Mouse (Mus musculus) embryo, embryonic 9.5 days (tissue): Measurements from ENCODE around the gene Xpr1.
"Not testable (repeated sequence)": the region's sequence is repeated elsewhere in the genome, so short reads cannot be mapped to it uniquely, and the experiment has no call there.

ENCODE experiments used
- DNase-seq: peaks from one replicate; pipeline ENCODE4 v3.0.0-alpha.2; 2017; ENCODE audit errors: extremely low spot score

Gene Xpr1

DNA sequence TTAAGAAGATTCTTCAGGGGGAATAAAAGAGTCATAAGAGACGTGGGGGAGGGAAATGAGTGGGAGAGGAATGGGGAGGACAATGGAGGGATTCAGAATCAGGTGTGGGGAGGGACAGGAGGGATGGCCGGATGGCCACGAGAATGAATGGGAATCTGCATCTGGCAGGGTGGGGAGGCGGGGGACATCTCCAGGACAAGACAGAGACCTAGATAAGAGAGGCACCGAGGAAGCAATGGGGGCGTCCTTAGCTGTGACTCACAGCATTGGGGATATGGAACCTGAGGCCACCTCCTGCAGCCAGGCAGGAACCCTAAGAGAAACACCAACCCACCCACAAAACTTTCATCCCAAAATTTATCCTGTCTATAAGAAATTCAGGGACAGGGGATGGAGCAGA, 81.3 kb downstream of the Xpr1 start:
- no peak for DNase-seq

DNA sequence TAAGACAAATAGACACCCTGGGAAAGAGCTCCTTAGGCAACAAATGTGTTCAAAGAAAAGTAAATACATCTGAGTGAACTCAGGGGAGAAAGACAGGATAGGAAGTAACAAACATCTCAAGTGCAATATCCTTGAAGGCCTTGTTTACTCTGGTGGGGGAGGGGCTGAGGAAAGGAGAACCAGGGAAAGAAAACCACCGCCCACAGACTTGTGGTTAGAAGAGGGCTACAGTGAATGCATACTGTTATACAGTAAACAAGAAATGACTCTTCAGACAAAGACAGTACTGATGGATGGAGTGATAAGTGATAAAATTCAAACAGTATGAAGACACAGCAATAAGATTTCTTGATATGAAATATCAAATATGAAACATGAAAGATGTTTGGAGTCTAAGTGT, 95.0 kb downstream of the Xpr1 start:
- no peak for DNase-seq

DNA sequence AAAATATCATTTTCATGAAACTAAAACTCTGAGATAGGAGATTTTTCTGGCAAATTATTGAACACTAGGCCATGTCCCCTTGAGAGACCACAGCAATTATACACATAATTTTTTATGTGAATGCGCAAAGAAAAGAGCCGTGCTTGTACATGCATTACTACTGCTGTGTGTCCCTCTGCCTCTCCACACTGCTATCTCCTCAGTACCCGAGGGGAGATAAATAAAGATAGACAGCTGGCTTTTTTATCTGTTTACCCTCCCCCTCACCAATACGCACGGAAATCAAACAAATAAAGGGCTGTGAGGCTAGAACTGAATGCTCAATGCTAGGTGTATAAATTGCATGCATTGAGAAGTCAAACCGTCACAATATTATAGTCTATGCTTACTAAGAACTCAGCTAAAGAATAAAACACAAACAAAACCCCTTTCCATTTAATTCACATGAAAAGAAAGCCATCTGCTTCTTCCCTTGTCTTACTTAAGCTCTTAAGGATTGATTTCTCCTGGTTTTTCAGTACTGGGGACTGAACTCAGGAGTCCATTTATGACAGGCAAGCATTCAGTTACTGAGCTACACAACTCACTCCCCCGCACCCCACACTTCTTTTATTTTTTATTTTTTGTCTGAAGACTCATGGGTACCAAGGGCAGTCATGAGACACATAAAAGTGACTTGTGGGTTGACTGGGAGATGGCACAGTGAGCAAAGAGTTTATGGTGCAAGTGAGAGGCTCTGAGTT, 97.0 kb downstream of the Xpr1 start:
- no peak for DNase-seq

DNA sequence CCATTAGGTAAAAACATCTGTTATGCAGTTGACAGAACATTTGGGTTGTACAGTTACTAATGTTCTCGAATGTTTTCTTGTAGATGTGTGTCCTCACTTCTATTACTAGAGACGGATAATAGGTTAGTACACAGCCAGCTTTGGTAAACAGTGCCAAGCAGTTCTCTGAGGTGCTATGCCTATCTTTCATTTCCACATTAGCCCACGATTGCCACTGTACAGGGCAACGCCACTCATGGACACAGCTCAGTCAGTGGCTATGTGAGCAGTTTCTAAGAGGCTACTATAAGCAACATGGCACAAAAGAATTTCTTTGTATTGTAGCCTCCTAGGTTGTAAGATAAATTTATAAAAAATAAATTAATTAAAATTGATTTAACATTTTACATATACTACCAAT, 97.7 kb downstream of the Xpr1 start:
- no peak for DNase-seq

DNA sequence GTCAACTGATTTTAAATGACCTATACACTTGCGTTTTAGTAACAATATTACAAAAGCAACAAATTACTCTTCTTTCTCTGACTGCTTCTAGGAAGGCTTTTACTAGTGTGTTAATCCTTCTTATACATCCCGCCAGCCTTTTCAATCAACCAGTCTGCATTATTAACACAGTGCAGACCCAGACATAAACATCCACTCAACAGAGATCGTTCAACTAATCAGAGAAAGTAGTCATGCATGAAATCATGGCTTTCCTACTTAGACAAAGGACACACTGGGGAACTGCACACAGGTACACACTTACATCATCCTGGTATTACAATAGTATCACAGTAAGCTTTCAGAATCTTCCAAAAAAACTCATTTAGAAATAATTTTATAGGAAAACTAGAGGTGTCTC, 105.5 kb downstream of the Xpr1 start:
- DNase-seq, result no peak

DNA sequence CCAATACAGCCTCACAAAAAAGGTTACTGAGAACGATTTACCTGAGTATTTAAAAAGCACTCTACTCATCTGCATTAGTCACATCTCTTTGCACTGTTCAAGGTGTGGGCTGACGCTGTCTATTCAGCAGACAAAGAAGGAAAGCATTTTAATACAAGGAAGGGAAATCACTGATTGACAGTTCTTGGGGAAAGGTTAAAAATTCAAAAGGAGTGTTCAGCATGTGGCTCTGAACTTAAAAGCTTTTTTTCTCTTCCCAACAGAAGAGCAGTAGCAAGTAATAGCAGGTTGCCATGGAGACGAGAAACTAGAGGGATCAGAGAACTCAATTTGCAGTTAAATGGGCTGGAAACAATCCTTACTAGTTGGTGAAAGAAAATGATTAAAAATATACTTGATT, 110.3 kb downstream of the Xpr1 start:
- peak; percentile 15 for DNase-seq

DNA sequence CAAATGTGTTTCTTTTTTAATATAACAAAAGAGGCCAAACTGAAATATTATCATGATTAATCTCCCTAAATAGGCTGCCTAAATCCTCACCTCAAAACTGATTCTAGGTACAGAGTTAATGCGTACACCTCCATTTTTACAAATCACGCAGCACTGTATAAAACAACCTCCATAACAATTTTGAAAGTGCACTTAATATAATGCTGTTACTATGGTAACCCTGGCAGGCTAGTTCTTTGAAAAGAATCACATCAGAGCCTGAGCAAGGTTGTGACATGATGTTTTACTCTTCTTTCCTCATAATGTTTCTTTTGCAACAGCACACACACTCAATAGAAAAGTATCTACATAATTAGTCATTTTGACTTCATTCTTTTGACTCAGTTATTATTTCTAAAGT, 113.8 kb downstream of the Xpr1 start:
- no peak for DNase-seq

DNA sequence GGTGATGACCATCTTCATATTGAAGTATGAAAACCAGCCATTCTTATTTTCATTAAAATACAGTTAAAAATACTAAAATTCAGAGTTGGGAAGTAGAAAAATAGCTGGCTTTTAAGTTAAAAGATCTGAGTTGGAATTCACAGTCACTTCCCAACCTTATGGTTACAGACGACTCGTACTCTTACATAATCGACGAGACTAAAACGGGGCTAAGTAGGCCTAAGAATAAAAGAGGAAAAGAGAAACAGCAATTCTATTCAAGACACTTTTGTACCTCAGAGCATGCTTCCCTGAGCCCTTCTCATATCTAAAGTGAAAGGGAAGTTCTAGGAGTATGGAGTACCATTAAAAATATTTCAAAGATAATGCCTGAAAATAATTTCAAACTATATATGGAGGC, 119.6 kb downstream of the Xpr1 start:
- no peak for DNase-seq

DNA sequence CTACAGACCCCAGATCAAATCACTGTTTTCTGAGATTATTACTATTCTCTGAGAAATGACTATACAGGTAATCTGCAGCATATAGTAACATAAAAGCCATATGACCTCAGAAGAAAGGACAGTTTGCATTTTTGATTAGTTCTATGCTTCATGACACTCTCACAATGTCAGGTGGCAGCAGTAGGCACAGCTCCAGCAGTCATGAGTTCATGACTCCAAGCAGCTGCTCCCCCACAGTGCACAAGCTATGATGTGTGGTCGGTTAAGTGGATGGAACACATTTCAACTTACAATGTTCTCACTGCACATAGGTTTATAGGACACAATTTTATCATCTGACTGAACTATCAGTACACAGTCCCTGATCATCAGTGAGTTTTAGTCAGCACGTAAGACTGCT, 120.0 kb downstream of the Xpr1 start:
- DNase-seq, result no peak

DNA sequence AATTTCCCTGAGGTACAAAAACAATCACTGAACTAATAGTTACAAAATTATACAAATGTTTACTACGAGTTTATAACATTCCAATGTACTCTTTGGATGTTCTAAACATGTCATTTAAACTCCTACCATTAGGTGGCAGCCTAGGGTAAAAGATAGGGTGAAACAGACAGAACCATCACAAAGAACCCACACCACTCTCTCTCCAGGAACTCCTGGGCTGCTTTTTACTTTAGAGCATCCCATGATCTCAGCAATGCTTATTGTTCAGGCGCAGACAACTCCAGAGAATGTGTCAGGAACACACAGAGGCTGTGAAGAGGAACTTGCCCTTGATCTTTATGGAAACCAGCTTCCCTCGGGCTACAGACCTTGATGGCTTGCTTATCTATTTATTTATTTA, 123.8 kb downstream of the Xpr1 start:
- peak; percentile 77 for DNase-seq

DNA sequence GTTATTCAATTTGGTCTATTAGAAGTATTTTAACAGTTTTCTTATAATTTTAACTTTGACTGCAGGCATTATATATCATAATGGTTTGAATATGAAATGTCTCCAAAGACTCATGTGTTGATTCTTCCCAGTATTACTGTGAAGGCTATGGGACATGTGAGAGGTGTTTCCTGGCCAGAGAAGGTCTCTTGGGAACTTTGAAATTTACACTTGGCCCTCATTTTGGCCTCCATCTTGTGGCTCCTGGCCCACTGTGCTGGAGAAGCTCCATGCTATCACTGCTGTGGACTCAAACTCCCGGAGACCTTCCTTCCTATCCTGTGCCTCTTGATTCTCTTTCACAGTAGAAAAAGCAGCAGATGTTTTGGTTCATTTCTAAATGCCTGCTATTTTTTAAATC, 127.8 kb downstream of the Xpr1 start:
- no peak for DNase-seq

DNA sequence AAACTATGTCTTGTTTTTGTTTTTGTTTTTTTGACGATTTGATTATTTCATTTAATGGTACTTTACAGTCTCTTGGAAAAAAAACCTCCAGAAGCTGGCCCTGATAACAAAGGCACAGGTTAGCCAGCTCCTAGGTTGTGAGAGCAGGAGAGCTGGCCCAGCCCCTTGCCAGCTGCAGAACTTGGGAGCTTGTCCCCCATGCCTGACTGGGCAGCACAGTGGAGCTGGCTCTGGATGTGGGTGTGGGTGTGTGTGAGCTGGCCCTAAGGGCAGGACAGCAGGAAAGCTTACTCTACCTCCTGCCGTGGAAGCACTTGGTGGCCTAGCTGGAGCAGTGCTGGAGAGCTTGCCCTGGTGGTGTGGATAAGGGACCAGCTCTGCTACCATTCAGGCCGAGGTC, 129.2 kb downstream of the Xpr1 start:
- no peak for DNase-seq

DNA sequence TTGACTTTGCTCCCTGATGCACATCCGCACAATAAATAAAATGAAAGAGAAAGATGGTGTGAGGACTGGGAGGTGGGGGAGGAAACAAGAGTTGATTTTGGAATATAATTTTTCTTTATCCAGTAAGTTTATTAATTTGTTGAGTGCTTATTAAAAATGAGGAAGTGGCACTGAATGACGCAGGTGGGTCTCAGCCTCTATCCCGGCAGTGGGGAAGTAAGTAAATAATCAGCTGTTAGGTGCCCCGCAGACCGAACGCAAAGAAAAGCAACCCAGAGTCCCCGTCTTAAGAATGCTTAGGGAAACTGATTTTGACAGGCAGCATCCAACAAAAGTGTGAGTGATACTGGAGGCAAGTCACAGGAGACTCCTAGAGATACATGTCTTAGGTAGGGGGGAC, 133.4 kb downstream of the Xpr1 start:
- DNase-seq, result no peak

DNA sequence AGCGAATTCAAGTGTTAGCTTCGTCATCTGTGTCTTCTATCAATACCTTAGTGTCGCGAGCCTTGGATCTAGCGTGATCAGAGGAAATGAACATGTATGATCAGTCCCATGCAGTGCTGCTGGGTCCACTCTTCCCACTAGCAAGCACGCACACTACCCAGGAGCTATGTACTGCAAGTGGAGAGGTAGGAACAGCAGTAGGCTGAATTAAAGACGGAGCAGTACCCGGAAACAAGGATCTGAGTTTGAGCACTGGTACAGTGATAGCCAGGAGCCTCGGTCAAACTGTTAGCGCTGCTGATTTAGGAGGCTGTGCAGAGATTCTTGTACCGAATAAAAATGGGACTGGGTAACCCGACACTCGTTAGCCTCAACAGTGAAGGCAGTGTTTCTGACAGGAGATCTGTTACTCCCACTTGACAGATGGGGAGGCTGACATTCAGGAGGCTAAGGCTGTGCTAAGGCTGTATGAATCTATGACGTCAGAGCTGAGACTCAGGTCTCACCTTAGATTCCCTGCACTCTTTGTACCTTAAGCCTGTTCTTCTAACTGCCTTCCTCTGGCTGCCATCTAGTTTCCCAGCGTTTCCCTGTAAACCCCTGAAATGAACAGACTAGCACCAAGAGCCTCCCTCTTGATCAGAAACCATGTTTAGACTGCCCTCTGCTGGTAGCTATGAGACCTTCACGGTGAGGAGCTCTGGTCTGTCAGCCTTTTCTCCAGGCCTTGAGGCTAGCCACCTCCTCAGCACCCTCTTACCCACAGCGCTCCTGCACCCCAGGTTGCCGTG, 136.0 kb downstream of the Xpr1 start:
- peak; percentile 76 for DNase-seq

DNA sequence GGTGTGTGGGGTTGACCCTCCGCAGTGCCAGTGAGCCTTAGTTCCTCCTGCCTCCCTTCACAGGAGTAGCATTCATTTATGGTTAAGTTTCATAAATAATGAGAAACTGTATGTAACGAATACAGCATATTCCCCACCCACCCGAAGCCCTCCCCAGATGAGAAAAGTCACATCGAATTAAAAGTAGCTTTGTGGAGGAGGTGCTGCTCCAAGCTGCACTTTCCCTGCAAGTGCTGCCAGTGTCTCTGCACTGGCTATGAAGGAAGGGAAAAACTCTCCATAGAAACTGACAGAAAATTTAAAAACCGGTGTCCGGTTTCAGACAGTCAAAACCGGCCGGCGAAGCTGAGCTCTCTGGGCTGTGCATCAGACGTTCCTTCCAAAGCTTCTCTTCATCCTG, 136.9 kb downstream of the Xpr1 start:
- no peak for DNase-seq

DNA sequence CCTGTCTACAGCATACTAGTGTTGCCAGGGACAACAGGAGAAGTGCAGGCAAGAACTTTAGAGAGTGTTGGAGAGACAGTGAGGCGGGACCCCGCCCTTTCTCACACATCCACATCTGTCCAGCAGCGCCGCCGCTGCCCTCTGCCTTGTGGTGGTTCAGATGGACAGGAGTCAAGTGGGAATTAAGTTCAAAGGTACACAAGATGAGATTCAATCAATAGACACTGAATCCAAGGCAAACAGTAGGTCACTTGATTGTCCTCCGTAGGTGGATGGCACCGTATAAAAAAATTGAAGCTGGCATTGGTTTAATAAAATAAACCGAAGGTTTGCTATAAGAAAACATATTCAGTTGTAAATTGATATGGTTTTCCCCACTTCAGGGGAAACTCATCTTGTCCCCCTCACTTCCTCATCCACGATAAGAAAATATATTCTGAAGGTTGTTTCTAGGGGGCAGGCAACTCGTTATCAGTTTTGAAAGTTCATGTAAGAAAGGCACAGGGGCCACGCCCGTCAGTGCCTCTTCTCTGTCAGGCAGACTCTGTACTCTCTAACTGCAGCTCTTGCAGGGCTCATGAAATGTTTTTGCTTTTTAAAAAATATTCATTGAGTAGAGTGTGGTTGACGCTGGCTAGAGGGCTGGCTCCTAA, 140.7 kb downstream of the Xpr1 start:
- DNase-seq, result no peak

DNA sequence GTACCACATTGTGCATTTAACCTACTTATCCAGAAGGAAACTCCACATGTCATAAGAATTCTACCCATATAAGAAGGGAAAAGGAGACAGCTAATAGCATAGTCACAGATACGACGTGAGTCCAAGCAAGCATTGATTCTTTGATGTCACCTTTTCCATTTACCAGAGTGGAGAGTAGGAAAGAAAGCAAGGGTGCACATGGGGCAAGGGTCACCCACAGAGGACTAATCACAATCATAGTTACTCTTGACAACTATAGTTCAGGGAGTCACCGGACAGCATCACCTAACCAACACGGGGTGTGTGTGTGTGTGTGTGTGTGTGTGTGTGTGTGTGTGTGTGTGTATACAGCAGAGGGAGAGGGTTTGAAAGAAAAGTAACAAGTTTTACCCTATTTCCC, 141.4 kb downstream of the Xpr1 start:
- DNase-seq, result no peak

DNA sequence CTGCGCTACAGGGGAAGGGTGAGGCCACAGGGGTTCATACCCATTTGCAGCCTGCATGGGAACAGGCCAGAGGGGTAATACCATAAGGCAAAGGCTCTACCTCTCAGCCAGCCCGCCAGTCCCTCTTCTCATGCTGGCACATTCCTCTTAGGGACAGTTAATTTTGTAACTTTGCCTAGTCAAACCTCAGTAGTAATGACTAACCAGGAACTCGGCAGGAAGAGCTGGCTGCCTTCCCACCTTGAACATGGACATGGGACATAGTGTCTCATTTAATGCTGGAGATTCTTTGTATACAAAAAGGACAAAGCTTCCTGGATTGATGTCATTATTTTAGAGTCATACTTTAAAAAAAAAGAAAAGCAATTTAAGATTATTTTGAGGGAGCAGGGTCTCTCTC, 142.2 kb downstream of the Xpr1 start:
- no peak for DNase-seq

DNA sequence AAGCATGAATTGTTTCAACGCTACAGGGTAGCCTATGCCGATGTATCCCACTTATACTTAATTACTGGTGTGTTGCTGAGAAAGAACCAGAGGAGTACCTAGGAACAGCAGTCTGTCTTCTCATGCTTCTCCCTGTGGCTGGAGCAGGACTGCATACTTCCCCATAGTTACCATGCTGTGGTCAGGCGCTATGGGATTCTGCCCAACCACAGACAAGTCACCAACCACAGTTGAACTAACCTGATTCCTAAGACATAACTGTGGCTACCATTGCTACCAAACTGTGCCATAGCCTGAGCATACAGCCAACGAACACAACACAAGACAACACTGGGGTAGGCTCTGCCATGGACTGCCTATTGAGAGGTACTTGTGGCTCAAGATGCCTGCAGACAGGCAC, 144.3 kb downstream of the Xpr1 start:
- no peak for DNase-seq

DNA sequence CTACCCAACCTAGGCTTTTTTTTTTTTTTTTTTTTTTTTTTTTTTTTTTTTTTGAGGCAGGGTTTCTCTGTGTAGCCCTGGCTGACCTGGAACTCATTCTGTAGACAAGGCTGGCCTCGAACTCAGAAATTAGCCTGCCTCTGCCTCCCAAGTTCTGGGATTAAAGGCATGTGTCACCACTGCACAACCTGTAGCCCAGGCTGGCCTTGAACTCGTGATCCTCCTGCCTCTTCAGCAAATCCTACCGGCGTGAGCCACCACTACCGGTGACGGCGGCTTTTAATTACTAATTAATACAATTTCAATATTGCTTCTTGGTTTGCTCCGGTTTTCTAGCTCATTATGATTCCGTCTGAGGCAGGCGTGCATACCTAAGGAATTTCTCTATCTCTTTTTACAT, 154.7 kb downstream of the Xpr1 start:
- not testable (repeated sequence) for DNase-seq

DNA sequence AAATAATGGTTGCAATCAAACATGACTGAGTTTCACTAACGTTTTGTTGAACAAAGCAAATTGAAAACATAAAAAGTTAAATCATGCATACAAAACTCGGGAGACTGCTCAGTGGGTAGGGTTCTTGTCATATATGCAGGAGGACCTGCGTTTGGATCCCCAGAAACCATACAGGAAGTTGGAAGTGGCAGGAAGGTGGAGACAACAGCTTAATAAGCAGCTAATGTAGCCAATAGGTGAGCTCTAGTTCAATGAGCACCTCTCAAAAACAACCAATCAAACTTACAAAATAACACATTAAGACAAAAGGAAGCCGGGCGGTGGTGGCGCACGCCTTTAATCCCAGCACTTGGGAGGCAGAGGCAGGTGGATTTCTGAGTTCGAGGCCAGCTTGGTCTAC, 162.9 kb downstream of the Xpr1 start:
- no peak for DNase-seq

DNA sequence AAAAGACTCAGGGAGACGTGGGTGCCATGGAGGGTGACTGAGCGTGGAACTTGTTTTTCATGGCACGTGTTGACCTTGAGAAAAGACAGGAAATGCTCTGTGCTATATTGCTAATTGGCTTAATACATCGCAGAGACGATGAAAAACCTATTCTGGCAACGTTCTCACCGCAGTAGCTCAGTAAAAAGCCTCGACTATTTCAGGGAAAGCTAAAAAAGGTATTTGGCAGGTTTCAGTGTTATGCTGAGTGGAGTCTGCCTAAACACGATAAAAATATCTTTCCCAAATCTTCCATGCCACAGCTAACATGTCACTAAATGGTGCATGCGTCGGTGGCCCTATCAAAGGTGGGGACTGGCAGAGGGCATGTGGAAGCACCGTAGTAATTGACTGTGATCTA, 164.1 kb downstream of the Xpr1 start:
- DNase-seq, result no peak

DNA sequence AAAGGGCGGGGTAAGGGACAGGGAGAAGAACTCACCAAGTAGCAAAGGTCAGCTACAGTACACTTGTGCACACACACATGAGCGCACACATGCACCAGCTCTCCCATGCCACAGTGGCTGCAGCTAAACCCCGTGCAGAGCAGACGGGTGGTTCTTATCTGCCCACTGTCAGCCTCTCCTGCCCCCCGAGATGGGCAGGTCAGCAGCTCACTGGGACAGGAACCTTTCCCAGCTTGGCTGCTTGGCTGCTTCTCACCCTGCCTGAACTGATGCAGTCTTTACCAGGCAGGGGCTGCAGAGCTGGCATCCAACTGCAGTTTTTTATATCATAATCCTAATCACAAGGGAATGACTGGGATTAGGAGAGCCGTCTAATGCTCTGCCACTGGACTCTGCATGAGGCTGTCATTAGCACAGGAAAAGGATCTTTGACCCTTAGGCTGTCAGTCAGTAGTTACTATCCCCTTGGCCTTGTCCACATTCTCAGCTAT, 164.5 kb downstream of the Xpr1 start:
- DNase-seq, result no peak
